ENCODE assay signal across 31 mouse cellular contexts in the genomic region with DNA sequence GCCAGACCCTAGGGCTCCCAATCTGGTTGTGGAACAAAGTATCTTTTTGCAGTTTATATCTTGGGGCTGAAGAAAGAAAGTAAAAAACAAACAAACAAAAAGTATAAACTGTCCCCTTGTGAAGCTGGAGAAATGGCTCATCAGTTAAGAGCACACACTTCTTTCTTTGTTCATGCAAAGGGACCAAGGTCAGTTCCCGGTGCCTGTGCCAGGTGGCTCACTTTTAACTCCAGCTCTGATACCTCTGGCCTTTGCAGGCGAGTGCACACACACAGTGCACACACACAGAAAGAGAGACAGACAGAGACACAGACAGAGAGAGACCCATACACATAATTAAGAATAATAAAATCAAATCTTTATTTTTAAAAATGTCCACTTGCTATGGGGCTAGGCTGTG. TPM values are rescaled to one million over a fixed set of nuclear protein-coding genes. Genes with fewer than 3 reads are reported as not detected.
"Had no signal": no experiment of that assay in that cellular context is flagged by ENCODE, and none has a peak within 500 bp of the region (broad histone marks: within the 10 kb centered on the region; RNA-seq: fewer than 3 reads in every experiment).

No protein-coding gene starts in this region.

- H3K36me3 ChIP-seq: limb, embryonic 10.5 days; limb, embryonic 13.5 days; lung, embryonic 15.5 days; midbrain, embryonic 10.5 days; midbrain, embryonic 13.5 days; neural tube, embryonic 13.5 days; stomach, embryonic 15.5 days had no signal

- H3K9ac ChIP-seq: limb, embryonic 13.5 days; liver, embryonic 14.5 days; lung, embryonic 15.5 days; midbrain, embryonic 13.5 days; neural tube, embryonic 13.5 days; stomach, embryonic 15.5 days had no signal

- H3K9me3 ChIP-seq: limb, embryonic 10.5 days; limb, embryonic 13.5 days; lung, embryonic 15.5 days; megakaryocyte, embryonic 14.5 days; midbrain, embryonic 10.5 days; midbrain, embryonic 13.5 days; neural tube, embryonic 13.5 days; stomach, embryonic 15.5 days had no signal

- H3K27ac ChIP-seq: kidney, postnatal 0 days; layer of hippocampus, adult 2 months; limb, embryonic 10.5 days; limb, embryonic 13.5 days; liver, embryonic 14.5 days; lung, embryonic 15.5 days; midbrain, embryonic 10.5 days; midbrain, embryonic 13.5 days; neural tube, embryonic 13.5 days; stomach, embryonic 15.5 days had no signal

- H3K4me2 ChIP-seq: limb, embryonic 13.5 days; lung, embryonic 15.5 days; midbrain, embryonic 13.5 days; neural tube, embryonic 13.5 days; stomach, embryonic 15.5 days had no signal

- H3K4me1 ChIP-seq: lung, embryonic 15.5 days; midbrain, embryonic 13.5 days; neural tube, embryonic 13.5 days; stomach, embryonic 15.5 days had no signal

- ATAC-seq: midbrain, embryonic 13.5 days; midbrain, embryonic 16.5 days had no signal

- H3K27me3 ChIP-seq: limb, embryonic 13.5 days; lung, embryonic 15.5 days; midbrain, embryonic 13.5 days; neural tube, embryonic 13.5 days; stomach, embryonic 15.5 days had no signal

- H3K4me3 ChIP-seq: layer of hippocampus, adult 2 months; limb, embryonic 10.5 days; limb, embryonic 13.5 days; lung, embryonic 15.5 days; megakaryocyte, embryonic 14.5 days; midbrain, embryonic 10.5 days; midbrain, embryonic 13.5 days; myocyte; neural tube, embryonic 13.5 days; stomach, embryonic 15.5 days had no signal

- DNase-seq: kidney, adult 2 months; kidney, postnatal 25 days; layer of hippocampus, adult 9-11 months; lung, adult 18-20 months; lung, postnatal 10 days; lung, postnatal 36 days; retina, postnatal 1 day; right cerebral cortex, postnatal 25 days; spleen, adult 18-20 months; thymus, adult 2 months; thymus, postnatal 14 days; thymus, postnatal 4 days had no signal

RNA-seq across cellular contexts. Expression of a gene that starts 5.5 kb away (rescaled TPM):
- total RNA-seq: layer of hippocampus, adult 2 months; layer of hippocampus, postnatal 25 days; left cerebral cortex, adult 18-20 months; left cerebral cortex, postnatal 25 days; monocyte, adult 5-6 weeks; neutrophil, adult 5-6 weeks had no signal
- polyA plus RNA-seq: kidney, adult 2 months; limb, embryonic 10.5 days; limb, embryonic 13.5 days; midbrain, embryonic 10.5 days; midbrain, embryonic 16.5 days; myocyte had no signal

RNA-seq across cellular contexts. Expression of a gene that starts 21.5 kb away (rescaled TPM):
- total RNA-seq: left cerebral cortex, adult 18-20 months; left cerebral cortex, postnatal 25 days; monocyte, adult 5-6 weeks; neutrophil, adult 5-6 weeks had no signal
- polyA plus RNA-seq: kidney, embryonic 14.5 days; limb, embryonic 10.5 days; limb, embryonic 13.5 days; lung, embryonic 15.5 days; midbrain, embryonic 10.5 days; midbrain, embryonic 13.5 days; midbrain, embryonic 16.5 days; neural tube, embryonic 13.5 days had no signal

RNA-seq across cellular contexts. Expression of a gene that starts 54.3 kb away (rescaled TPM):
- total RNA-seq: layer of hippocampus, adult 2 months; layer of hippocampus, postnatal 25 days; left cerebral cortex, adult 18-20 months; left cerebral cortex, postnatal 25 days; monocyte, adult 5-6 weeks; neutrophil, adult 5-6 weeks had no signal
- polyA plus RNA-seq: kidney, embryonic 14.5 days; limb, embryonic 10.5 days; limb, embryonic 13.5 days; lung, embryonic 15.5 days; midbrain, embryonic 13.5 days; myocyte; thymus, adult 2 months had no signal
